Mouse (Mus musculus) hindbrain, embryonic 11.5 days (tissue): ENCODE results near the gene Pih1d1. TPM values are rescaled to one million over a fixed set of nuclear protein-coding genes. Genes with fewer than 3 reads are reported as not detected.
"Not testable (repeated sequence)": the region's sequence is repeated elsewhere in the genome, so short reads cannot be mapped to it uniquely, and the experiment has no call there.

ENCODE experiments used
- ATAC-seq: fragments of 200-750 bp; cut with Nextera tagmentation; 2 replicates; pipeline ENCODE4 v1.8.0; 2017; ENCODE audit warnings: mild to moderate bottlenecking, moderate TSS enrichment, moderate library complexity; ENCODE audit not compliant: low FRiP score
- DNase-seq: peaks from one replicate; pipeline ENCODE4 v3.0.0-alpha.2; 2015; ENCODE audit warnings: low spot score
- H3K27ac ChIP-seq: fragments of 300-500 bp; sonication (generic); 2 replicates; pipeline ENCODE4 v1.5.1; 2014; ENCODE audit warnings: mild to moderate bottlenecking, low read depth, low read length
- H3K27me3 ChIP-seq: fragments of 300-500 bp; sonication (generic); 2 replicates; pipeline ENCODE4 v1.6.1; 2014; ENCODE audit warnings: mild to moderate bottlenecking, low read length, moderate library complexity, mixed read lengths; ENCODE audit not compliant: control insufficient read depth, insufficient read depth
- H3K36me3 ChIP-seq: fragments of 300-500 bp; sonication (generic); 2 replicates; pipeline ENCODE4 v1.6.1; 2014; ENCODE audit warnings: mild to moderate bottlenecking, low read length, moderate library complexity, mixed read lengths; ENCODE audit not compliant: control insufficient read depth, insufficient read depth
- H3K4me1 ChIP-seq: fragments of 300-500 bp; sonication (generic); replicated peaks from 2 replicates; pipeline ENCODE4 v1.6.1; 2014; ENCODE audit warnings: low read length, mixed read lengths; ENCODE audit not compliant: control insufficient read depth, insufficient read depth
- H3K4me2 ChIP-seq: fragments of 300-500 bp; sonication (generic); replicated peaks from 2 replicates; pipeline ENCODE4 v1.6.1; 2014; ENCODE audit warnings: mild to moderate bottlenecking, low read depth, low read length
- H3K4me3 ChIP-seq: fragments of 300-500 bp; sonication (generic); 2 replicates; pipeline ENCODE4 v1.5.1; 2014; ENCODE audit warnings: low read depth, low read length
- H3K9ac ChIP-seq: fragments of 300-500 bp; sonication (generic); 2 replicates; pipeline ENCODE4 v1.6.1; 2014; ENCODE audit warnings: low read depth, low read length
- H3K9me3 ChIP-seq: fragments of 300-500 bp; sonication (generic); 2 replicates; pipeline ENCODE4 v1.6.1; 2016; ENCODE audit warnings: low read length; ENCODE audit not compliant: control insufficient read depth
- WGBS: fragments of 180-500 bp; shearing (Covaris S2); extraction: QIAGEN DNeasy Blood & Tissue Kit; methylation state at CpG from one replicate; pipeline ENCODE4 v1.1.7; 2014; 5-methylcytosine and 5-hydroxymethylcytosine counted together
- polyA plus RNA-seq: library from polyadenylated mRNA; unstranded; fragments of >200 nt; fragmentation: Nextera tagmentation; extraction: Ambion mirVana; gene quantifications from 2 replicates; pipeline ENCODE4 v1.2.1, GENCODE M21; 2014

Pih1d1 gene
- polyA plus RNA-seq, 1 experiment from 2014 or later, result 105 TPM

DNA sequence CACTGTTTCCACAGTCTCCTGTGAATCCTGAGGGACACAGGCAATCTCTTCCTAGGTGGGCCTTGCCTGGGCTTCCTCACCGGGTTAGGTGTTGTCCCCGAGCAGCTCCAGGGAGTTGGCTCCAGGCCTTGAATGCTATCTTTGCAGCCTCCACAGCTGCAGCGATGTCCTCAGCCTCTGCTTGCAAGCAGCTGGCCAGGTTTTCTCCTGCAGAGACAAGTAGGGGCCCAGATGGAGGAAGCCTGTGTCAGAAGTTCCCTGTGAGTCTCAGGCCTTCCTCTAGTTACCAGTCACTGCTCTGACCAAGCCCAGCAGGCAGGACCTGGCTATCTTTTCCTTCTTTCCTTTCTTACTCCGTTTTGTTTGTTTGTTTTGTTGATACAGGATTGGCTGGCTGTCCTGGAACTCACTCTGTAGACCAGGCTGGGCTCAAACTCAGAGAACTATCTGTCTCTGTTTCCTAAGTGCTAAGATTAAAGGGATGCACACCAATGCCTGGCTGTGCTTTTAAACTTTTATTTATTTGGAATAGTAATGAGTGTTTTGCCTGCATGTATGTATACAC is 5.5 kb upstream of the Pih1d1 start:
- no peak overlapping the region for H3K9ac ChIP-seq
- no peak for DNase-seq
- no peak overlapping the region for H3K4me3 ChIP-seq
- no peaks in the 10 kb centered on the region for H3K27me3 ChIP-seq
- H3K27ac ChIP-seq, result no peak overlapping the region
- ATAC-seq, result no peak
- H3K4me2 ChIP-seq, result no peak overlapping the region
- H3K4me1 ChIP-seq, result no peaks in the 10 kb centered on the region; the same call in 1 of the 2 replicates
- no peaks in the 10 kb centered on the region for H3K9me3 ChIP-seq
- WGBS, result 63% methylated on average over 4 of the region's 4 CpGs
- no peaks in the 10 kb centered on the region for H3K36me3 ChIP-seq

DNA sequence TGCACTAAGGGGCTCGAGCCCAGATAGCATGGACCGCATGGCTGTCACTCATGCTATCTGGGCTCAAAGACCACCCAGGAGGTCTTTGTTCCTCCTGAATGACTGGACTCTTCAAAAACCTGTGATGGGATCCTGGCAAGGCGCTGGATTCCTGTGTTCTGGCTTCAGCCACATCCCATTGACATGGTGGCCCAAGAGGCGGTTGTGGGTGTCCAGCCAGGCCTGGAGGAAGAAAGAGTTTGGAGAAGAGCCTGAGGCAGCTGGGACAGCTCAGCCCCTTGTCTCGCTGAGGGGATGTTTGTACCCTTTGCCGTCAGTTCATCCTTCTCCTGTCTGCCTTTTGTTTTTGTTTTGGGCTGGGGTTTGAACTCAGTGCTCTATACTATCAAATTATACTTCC is 4.6 kb upstream of the Pih1d1 start:
- DNase-seq (no peak), ATAC-seq (no peak)
- 39% methylated on average over 6 of the region's 6 CpGs for WGBS
- Histone ChIP-seq H3K27me3 (no peaks in the 10 kb centered on the region), H3K9me3 (no peaks in the 10 kb centered on the region), H3K27ac (no peak overlapping the region), H3K36me3 (no peaks in the 10 kb centered on the region), H3K4me3 (no peak overlapping the region), H3K4me2 (no peak overlapping the region), H3K4me1 (no peaks in the 10 kb centered on the region; the same call in 1 of the 2 replicates), H3K9ac (peak overlapping the region; percentile 8; the same call in 1 of the 2 replicates)

DNA sequence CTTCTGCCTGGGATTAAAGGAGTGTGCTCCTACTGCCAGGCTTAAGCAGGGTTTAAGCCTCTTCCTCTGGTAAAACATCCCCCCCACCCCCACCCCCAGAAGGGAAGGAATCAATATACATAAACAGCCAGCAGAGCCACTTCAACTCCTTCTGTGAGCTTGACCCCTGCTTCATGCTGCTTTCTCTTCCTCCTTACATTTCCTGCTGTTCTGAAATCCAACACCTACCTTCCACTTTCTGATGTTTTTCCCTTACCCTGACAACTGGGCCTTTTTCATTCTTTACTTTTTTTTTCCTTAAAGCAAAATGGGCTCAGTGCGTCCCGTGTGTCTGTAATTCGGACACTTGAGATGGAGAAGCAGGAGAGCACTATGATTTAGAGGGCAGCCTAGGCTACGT is 3.8 kb upstream of the Pih1d1 start:
- 59% methylated on average over 4 of the region's 4 CpGs for WGBS
- H3K9me3 ChIP-seq, result no peaks in the 10 kb centered on the region
- H3K9ac ChIP-seq, result no peak overlapping the region
- no peak overlapping the region for H3K4me3 ChIP-seq
- no peak for ATAC-seq
- H3K27ac ChIP-seq, result no peak overlapping the region
- H3K4me1 ChIP-seq, result peaks cover 2% of the 10 kb centered on the region; the same call in 1 of the 2 replicates
- H3K4me2 ChIP-seq, result no peak overlapping the region
- no peak for DNase-seq
- H3K36me3 ChIP-seq, result no peaks in the 10 kb centered on the region
- H3K27me3 ChIP-seq, result no peaks in the 10 kb centered on the region

DNA sequence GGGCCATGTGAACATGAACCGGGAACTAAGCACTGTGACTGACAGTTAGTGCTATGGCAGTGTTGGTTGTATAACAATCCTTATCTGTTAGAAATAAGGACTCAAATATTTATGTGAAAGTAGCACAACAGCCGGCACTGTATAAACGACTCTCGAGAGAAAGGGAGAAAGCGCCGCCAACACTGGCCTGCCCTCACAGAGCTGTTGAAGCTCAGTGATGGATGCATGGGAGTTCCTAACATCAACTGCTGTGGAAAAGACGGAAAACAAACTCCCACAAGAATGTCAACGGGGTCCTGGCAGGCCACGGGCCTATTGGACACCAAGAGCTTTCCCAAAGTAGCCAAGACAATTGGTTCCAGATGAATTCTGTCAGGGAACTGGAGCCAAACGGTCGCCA is 2.8 kb upstream of the Pih1d1 start:
- Histone ChIP-seq H3K4me3 (no peak overlapping the region), H3K36me3 (no peaks in the 10 kb centered on the region), H3K9ac (no peak overlapping the region), H3K4me1 (peaks cover 2% of the 10 kb centered on the region; the same call in 1 of the 2 replicates), H3K9me3 (no peaks in the 10 kb centered on the region), H3K4me2 (no peak overlapping the region), H3K27ac (no peak overlapping the region), H3K27me3 (no peaks in the 10 kb centered on the region)
- no peak for DNase-seq
- WGBS, result 61% methylated on average over 11 of the region's 11 CpGs
- ATAC-seq, result no peak

DNA sequence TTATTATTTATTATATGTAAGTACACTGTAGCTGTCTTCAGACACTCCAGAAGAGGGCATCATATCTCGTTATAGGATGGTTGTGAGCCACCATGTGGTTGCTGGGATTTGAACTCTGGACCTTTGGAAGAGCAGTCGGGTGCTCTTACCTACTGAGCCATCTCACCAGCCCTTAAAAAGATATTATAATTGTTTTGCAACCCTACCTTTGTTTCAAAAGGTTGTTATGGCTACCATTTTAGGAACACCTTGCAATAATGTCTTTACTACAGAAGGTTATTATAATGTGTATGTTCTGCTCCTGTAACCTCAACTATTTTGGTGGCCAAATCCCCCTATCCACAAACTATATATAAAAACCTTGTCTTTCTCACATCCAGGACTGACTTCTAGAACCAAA is 1.1 kb upstream of the Pih1d1 start:
- not testable (repeated sequence) for H3K27me3 ChIP-seq, H3K27ac ChIP-seq, DNase-seq, H3K9me3 ChIP-seq, H3K4me2 ChIP-seq, ATAC-seq, H3K4me1 ChIP-seq, H3K4me3 ChIP-seq, H3K36me3 ChIP-seq
- H3K9ac ChIP-seq, result peak overlapping the region; percentile 91; the same call in 1 of the 2 replicates
- 91% methylated on average over 2 of the region's 2 CpGs for WGBS

DNA sequence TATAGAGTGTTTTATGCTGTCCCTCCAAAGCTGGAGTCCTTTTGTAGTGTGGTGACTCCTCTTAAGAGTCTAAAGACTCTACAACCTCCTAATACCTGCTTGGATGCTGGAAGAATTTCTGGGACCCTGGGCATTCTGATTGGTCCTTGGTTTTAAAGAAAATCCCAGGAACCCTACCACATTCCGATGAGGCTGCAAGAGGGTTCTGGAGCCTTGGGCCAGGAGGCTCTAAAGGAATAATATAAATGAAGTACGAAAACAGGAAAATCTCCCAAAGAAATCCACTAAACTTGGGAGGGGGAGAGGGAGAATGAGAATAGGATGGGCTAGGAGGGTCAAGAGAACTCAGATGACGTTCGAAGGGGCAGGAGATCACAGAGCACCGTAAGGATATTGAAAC is 517 bp upstream of the Pih1d1 start:
- H3K4me1 ChIP-seq, result peaks cover 2% of the 10 kb centered on the region; the same call in 1 of the 2 replicates
- H3K4me2 ChIP-seq, result peak overlapping the region; percentile 74
- 9% methylated on average over 5 of the region's 5 CpGs for WGBS
- peak overlapping the region; percentile 80 for H3K27ac ChIP-seq
- DNase-seq, result no peak
- ATAC-seq, result peak; percentile 25; the same call in 1 of the 2 replicates
- H3K4me3 ChIP-seq, result peak overlapping the region; percentile 65
- 0 out of 2 replicates have a peak, but pooled peaks cover 2% of the 10 kb centered on the region for H3K36me3 ChIP-seq
- no peaks in the 10 kb centered on the region for H3K9me3 ChIP-seq
- no peaks in the 10 kb centered on the region for H3K27me3 ChIP-seq
- H3K9ac ChIP-seq, result peak overlapping the region; percentile 91

DNA sequence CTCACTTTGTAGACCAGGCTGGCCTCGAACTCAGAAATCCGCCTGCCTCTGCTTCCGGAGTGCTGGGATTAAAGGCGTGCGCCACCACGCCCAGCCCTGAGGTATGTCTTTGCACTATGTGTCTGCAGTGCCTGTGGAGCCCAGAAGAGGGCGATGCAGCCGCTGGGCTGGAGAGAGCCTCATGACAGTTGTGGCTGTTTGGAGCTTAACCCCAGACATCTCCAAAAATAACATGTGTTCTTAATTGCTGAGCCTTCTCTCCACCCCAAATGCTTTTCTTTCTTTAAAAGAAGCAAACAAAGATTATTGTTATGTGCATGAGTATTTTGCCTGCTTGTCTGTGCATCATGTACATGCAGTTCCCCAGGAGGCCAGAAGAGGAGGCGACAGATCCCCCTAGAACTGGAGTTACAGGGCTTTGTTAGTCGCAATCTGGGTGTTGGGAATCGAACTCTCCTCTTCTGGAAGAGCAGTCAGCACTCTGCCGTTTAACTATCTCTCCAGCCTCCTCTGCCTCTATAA is 951 bp downstream of the Pih1d1 start:
- peak overlapping the region; percentile 74 for H3K4me2 ChIP-seq
- ATAC-seq, result peak; percentile 51
- peak; percentile 61 for DNase-seq
- no peaks in the 10 kb centered on the region for H3K27me3 ChIP-seq
- H3K36me3 ChIP-seq, result 0 out of 2 replicates have a peak, but pooled peaks cover 2% of the 10 kb centered on the region
- peaks cover 2% of the 10 kb centered on the region; the same call in 1 of the 2 replicates for H3K4me1 ChIP-seq
- 78% methylated on average over 12 of the region's 12 CpGs for WGBS
- H3K9ac ChIP-seq, result 0 out of 2 replicates have a peak overlapping the region, but pooled peaks have one; percentile 91
- H3K4me3 ChIP-seq, result peak overlapping the region; percentile 65
- H3K27ac ChIP-seq, result no peak overlapping the region
- no peaks in the 10 kb centered on the region for H3K9me3 ChIP-seq

DNA sequence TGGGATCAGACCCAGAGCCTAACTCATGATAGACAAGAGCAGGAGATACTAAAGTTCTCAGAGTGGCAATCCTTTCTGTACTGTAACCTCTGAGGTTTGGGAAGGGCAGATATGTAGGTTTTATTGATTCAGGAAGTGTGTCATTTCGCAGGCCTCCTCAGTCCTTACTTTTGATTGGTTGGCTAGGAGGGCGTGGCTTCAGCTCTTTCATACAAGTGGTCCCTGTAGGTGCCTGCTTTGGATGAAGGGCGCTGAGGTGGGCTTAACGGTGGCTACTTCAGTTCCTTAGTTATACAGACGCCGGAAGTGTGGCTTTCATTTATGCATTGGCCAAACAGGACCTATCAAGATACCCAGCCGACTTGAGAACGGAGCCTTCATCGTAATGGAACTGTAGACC is 1.5 kb downstream of the Pih1d1 start:
- no peak overlapping the region for H3K4me2 ChIP-seq
- no peaks in the 10 kb centered on the region for H3K27me3 ChIP-seq
- no peak overlapping the region for H3K27ac ChIP-seq
- no peak overlapping the region for H3K9ac ChIP-seq
- ATAC-seq (no peak), DNase-seq (no peak)
- H3K4me1 ChIP-seq, result peaks cover 2% of the 10 kb centered on the region; the same call in 1 of the 2 replicates
- H3K9me3 ChIP-seq, result no peaks in the 10 kb centered on the region
- 0 out of 2 replicates have a peak, but pooled peaks cover 2% of the 10 kb centered on the region for H3K36me3 ChIP-seq
- WGBS, result 80% methylated on average over 9 of the region's 9 CpGs
- no peak overlapping the region for H3K4me3 ChIP-seq

DNA sequence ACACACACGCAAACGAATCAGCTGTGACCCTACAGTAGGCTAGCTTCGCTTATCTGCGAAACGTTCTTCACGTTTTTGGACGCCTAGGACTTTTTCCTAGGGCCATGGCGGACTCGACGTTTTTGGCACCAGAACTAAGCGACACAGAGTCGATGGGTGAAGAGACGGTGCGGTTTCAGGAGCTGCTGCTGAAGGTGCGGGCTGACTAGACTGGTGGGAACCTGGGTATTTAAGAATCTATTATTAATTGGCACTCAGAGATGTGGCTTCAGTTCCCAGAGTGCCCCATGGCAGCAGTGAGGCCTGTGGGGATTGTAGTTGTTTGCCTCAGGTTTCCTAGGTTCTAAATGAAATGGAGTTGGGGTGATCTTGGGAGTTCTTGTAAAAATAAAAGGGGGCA is 2.1 kb downstream of the Pih1d1 start:
- Histone ChIP-seq H3K36me3 (0 out of 2 replicates have a peak, but pooled peaks cover 2% of the 10 kb centered on the region), H3K4me2 (no peak overlapping the region), H3K27me3 (no peaks in the 10 kb centered on the region), H3K4me1 (peaks cover 2% of the 10 kb centered on the region; the same call in 1 of the 2 replicates), H3K9ac (no peak overlapping the region), H3K4me3 (no peak overlapping the region), H3K27ac (no peak overlapping the region), H3K9me3 (no peaks in the 10 kb centered on the region)
- DNase-seq (no peak), ATAC-seq (no peak)
- WGBS, result 97% methylated on average over 15 of the region's 15 CpGs
